18 mouse cellular contexts compared by ENCODE assay signal in the genomic region with DNA sequence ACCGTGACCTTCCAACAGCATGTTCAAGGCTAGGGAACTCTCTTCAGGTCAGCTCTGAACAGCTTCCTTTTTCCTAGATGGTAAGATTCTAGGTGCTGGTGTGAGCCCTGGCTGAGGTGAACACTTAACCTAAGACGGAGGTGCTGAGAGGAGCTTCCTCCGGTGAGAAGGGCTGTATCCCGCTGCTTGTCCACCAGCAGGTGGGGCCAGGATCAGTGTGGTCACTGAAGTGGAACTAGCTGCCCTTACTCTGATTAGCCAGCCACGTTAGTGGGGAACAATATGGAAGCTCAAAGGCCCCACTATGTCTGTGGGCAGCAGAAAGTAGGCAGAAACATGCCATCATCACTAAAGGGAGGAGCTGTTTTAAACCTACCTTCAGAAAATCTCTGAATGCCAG.
DNase-seq lines count a peak whose midpoint lies in the region; ATAC-seq and TF ChIP-seq lines count a peak whose summit lies in the region.
"Had no signal": no experiment of that assay in that cellular context is flagged by ENCODE, and none has a peak within 500 bp of the region (broad histone marks: within the 10 kb centered on the region; RNA-seq: fewer than 3 reads in every experiment).

No protein-coding gene starts in this region.

- WGBS in hindbrain, postnatal 0 days: 75% methylated on average over 5 of the region's 5 CpGs
- 80% methylated on average over 5 of the region's 5 CpGs for WGBS in hindbrain, embryonic 14.5 days
- WGBS in lung, adult 2 months: 88% methylated on average over 5 of the region's 5 CpGs

- H3K27me3 ChIP-seq in hindbrain, postnatal 0 days (ENCODE audit: insufficient read depth, low read length): no peaks in the 10 kb centered on the region
- no peaks in the 10 kb centered on the region for H3K27me3 ChIP-seq in hindbrain, embryonic 14.5 days (ENCODE audit: control insufficient read depth, insufficient read depth, low read length)
- H3K27me3 ChIP-seq: forebrain, embryonic 13.5 days; heart, embryonic 12.5 days; hindbrain, embryonic 15.5 days; limb, embryonic 12.5 days; liver, embryonic 15.5 days; Patski had no signal

- no peak for DNase-seq in hindbrain, postnatal 0 days (ENCODE audit: low spot score)
- no peak for DNase-seq in hindbrain, embryonic 14.5 days (ENCODE audit: low spot score)
- DNase-seq in lung, adult 2 months: no peak
- DNase-seq in lung, postnatal 4 days: no peak
- DNase-seq in NIH3T3 (ENCODE audit: low read depth): peak; percentile 31
- DNase-seq in kidney, postnatal 14 days: peak; percentile 52
- DNase-seq in adrenal gland, adult (ENCODE audit: inconsistent age in 2 of 2, low spot score in 1 of 2): no peak
- DNase-seq in layer of hippocampus, adult 9-11 months: no peak
- DNase-seq: cerebellum, postnatal 14 days; gastrocnemius, postnatal 25 days; spleen, adult 18-20 months had no signal

- peaks cover 48% of the 10 kb centered on the region for H3K36me3 ChIP-seq in hindbrain, postnatal 0 days (ENCODE audit: insufficient read depth, low read length)
- peaks cover 76% of the 10 kb centered on the region for H3K36me3 ChIP-seq in hindbrain, embryonic 14.5 days (replicated peaks; ENCODE audit: control insufficient read depth, insufficient read depth)

- H3K4me2 ChIP-seq in hindbrain, postnatal 0 days (ENCODE audit: low read depth, low read length): no peak overlapping the region
- no peak overlapping the region for H3K4me2 ChIP-seq in hindbrain, embryonic 14.5 days (replicated peaks)
- H3K4me2 ChIP-seq: forebrain, embryonic 13.5 days; heart, embryonic 12.5 days; hindbrain, embryonic 15.5 days; limb, embryonic 12.5 days; liver, embryonic 15.5 days had no signal

- H3K9ac ChIP-seq in hindbrain, postnatal 0 days (replicated peaks; ENCODE audit: low read length): no peak overlapping the region
- H3K9ac ChIP-seq in hindbrain, embryonic 14.5 days: no peak overlapping the region
- H3K9ac ChIP-seq: forebrain, embryonic 13.5 days; heart, embryonic 12.5 days; hindbrain, embryonic 15.5 days; limb, embryonic 12.5 days; liver, embryonic 15.5 days had no signal

- H3K4me3 ChIP-seq in hindbrain, postnatal 0 days (ENCODE audit: low read length): no peak overlapping the region
- H3K4me3 ChIP-seq in hindbrain, embryonic 14.5 days (replicated peaks; ENCODE audit: low read length): no peak overlapping the region
- H3K4me3 ChIP-seq in lung, adult 2 months (replicated peaks; ENCODE audit: extremely low read depth, low read depth, low read length): no peak overlapping the region
- H3K4me3 ChIP-seq: forebrain, embryonic 13.5 days; heart, embryonic 12.5 days; hindbrain, embryonic 15.5 days; limb, embryonic 12.5 days; liver, embryonic 15.5 days had no signal

- ATAC-seq in hindbrain, postnatal 0 days: no peak
- no peak for ATAC-seq in hindbrain, embryonic 14.5 days (ENCODE audit: low FRiP score)
- ATAC-seq: forebrain, embryonic 13.5 days; midbrain, embryonic 16.5 days; Patski had no signal

- no peaks in the 10 kb centered on the region for H3K9me3 ChIP-seq in hindbrain, postnatal 0 days (ENCODE audit: low read length)
- no peaks in the 10 kb centered on the region for H3K9me3 ChIP-seq in hindbrain, embryonic 14.5 days (ENCODE audit: control insufficient read depth, low read length)
- H3K9me3 ChIP-seq: forebrain, embryonic 13.5 days; heart, embryonic 12.5 days; hindbrain, embryonic 15.5 days; limb, embryonic 12.5 days; liver, embryonic 15.5 days had no signal

- H3K4me1 ChIP-seq in hindbrain, postnatal 0 days (ENCODE audit: insufficient read depth, low read length): no peaks in the 10 kb centered on the region
- no peaks in the 10 kb centered on the region for H3K4me1 ChIP-seq in hindbrain, embryonic 14.5 days (replicated peaks; ENCODE audit: control insufficient read depth, insufficient read depth, low read length)
- no peaks in the 10 kb centered on the region for H3K4me1 ChIP-seq in lung, adult 2 months (ENCODE audit: control insufficient read depth, insufficient read depth, low read length)
- H3K4me1 ChIP-seq: forebrain, embryonic 13.5 days; hindbrain, embryonic 15.5 days; limb, embryonic 12.5 days; liver, embryonic 15.5 days had no signal

- no peak for TF ChIP-seq POLR2A in lung, adult 2 months (IDR thresholded peaks at IDR 0.05; ENCODE audit: borderline replicate concordance, extremely low read depth, low read depth, low read length)

- peak; percentile 40 for TF ChIP-seq CTCF in hindbrain, postnatal 0 days (IDR thresholded peaks at IDR 0.05; ENCODE audit: low read depth)
- TF ChIP-seq CTCF in lung, adult 2 months (IDR thresholded peaks at IDR 0.05; ENCODE audit: insufficient read depth, low read length): 0 out of 2 replicates have a peak, but pooled peaks have one; percentile 19

- H3K27ac ChIP-seq in hindbrain, postnatal 0 days: no peak overlapping the region
- no peak overlapping the region for H3K27ac ChIP-seq in hindbrain, embryonic 14.5 days
- H3K27ac ChIP-seq: forebrain, embryonic 13.5 days; hindbrain, embryonic 15.5 days; limb, embryonic 12.5 days; liver, embryonic 15.5 days had no signal

Comparison
In these comparisons a context has a peak if more than half of its experiments do, and no peak if none do; other contexts are left out.
1. DNase-seq: peak in NIH3T3 (single experiment) and kidney, postnatal 14 days (single experiment); none in hindbrain, postnatal 0 days (single experiment), hindbrain, embryonic 14.5 days (single experiment), lung, adult 2 months (single experiment), lung, postnatal 4 days (0 of 2), adrenal gland, adult (0 of 2) and layer of hippocampus, adult 9-11 months (single experiment).